Mouse (Mus musculus) mouse embryonic stem cell (cell line): Measurements from ENCODE around the gene Bfsp2.

Source experiments
- in situ Hi-C, 2 experiments: fragments of 300-500 bp; cut with MboI; formaldehyde crosslinking; loops; 1 replicate in 1 of 2; 3 replicates in 1 of 2; pipeline ENCODE4 v1.14.3; 2019 to 2020; ENCODE audit warnings: low sequenced_read_pairs in 2 of 2, low pct_unique_long_range_greater_than_20kb in 1 of 2, mixed read lengths in 1 of 2; ENCODE audit not compliant: unreplicated experiment in 1 of 2

Gene Bfsp2

GRCm38 (mm10) chr9:103403331-103403973, 76.8 kb downstream of the Bfsp2 start:
- in situ Hi-C loops = no loop called here

GRCm38 (mm10) chr9:103398509-103399157, 81.6 kb downstream of the Bfsp2 start:
- in situ Hi-C loops = no loop called here

- in situ Hi-C loops = no loop called here
These were observed 87.0 kb downstream of the Bfsp2 start for GRCm38 (mm10) chr9:103393256-103393655.

GRCm38 (mm10) chr9:103391796-103392372, 88.3 kb downstream of the Bfsp2 start:
- in situ Hi-C loops = no loop called here

- in situ Hi-C loops = no loop called here
These were observed 91.0 kb downstream of the Bfsp2 start for GRCm38 (mm10) chr9:103389261-103389660.

- in situ Hi-C loops = no loop called here
These were observed 93.1 kb downstream of the Bfsp2 start for GRCm38 (mm10) chr9:103387011-103387653.

GRCm38 (mm10) chr9:103386573-103386972, 93.6 kb downstream of the Bfsp2 start:
- in situ Hi-C loops = no loop called here

GRCm38 (mm10) chr9:103385600-103385999, 94.6 kb downstream of the Bfsp2 start:
- in situ Hi-C loops = no loop called here

- in situ Hi-C loops = no loop called here
These were observed 96.0 kb downstream of the Bfsp2 start for GRCm38 (mm10) chr9:103384141-103384796.

- in situ Hi-C loops = no loop called here
These were observed 96.6 kb downstream of the Bfsp2 start for GRCm38 (mm10) chr9:103383576-103383975.

- in situ Hi-C loops = no loop called here
These were observed 97.2 kb downstream of the Bfsp2 start for GRCm38 (mm10) chr9:103382989-103383388.

GRCm38 (mm10) chr9:103380566-103380965, 99.7 kb downstream of the Bfsp2 start:
- in situ Hi-C loops = no loop called here

- in situ Hi-C loops = no loop called here
These were observed 101.0 kb downstream of the Bfsp2 start for GRCm38 (mm10) chr9:103379199-103379598.

- in situ Hi-C loops = no loop called here
These were observed 101.5 kb downstream of the Bfsp2 start for GRCm38 (mm10) chr9:103378686-103379085.

- in situ Hi-C loops = no loop called here
These were observed 103.6 kb downstream of the Bfsp2 start for GRCm38 (mm10) chr9:103376346-103377320.
